Comparison of ENCODE assay signal across 27 mouse cellular contexts in genomic region chr3:39965431-39965830, GRCm38 (mm10).
DNase-seq lines count a peak whose midpoint lies in the region; ATAC-seq and TF ChIP-seq lines count a peak whose summit lies in the region.
"Had no signal": no experiment of that assay in that cellular context is flagged by ENCODE, and none has a peak within 500 bp of the region (broad histone marks: within the 10 kb centered on the region; RNA-seq: fewer than 3 reads in every experiment).

No protein-coding gene starts in this region.

- ATAC-seq in CD4-positive, CD25-positive, alpha-beta regulatory T cell, adult 4 months: no peak
- ATAC-seq: forebrain, embryonic 16.5 days; intestine, postnatal 0 days; liver, embryonic 12.5 days; liver, postnatal 0 days had no signal

- H3K79me3 ChIP-seq in C2C12 (ENCODE audit: low read depth): no peaks in the 10 kb centered on the region

- no peaks in the 10 kb centered on the region for H3K27me3 ChIP-seq in C2C12 (ENCODE audit: control insufficient read depth, insufficient read depth, insufficient read length)
- H3K27me3 ChIP-seq: heart, embryonic 12.5 days; hindbrain, embryonic 13.5 days; limb, embryonic 13.5 days; liver, embryonic 12.5 days; neural tube, embryonic 13.5 days had no signal

- peak; percentile 8 to 40 for DNase-seq in frontal cortex, adult 2 months (ENCODE audit: extremely low spot score in 1 of 2, low spot score in 1 of 2)
- no peak for DNase-seq in frontal cortex, postnatal 14 days (ENCODE audit: low spot score in 2 of 2)
- DNase-seq in left cerebral cortex, adult 18-20 months (ENCODE audit: low spot score in 2 of 2): peak; percentile 3 to 20
- DNase-seq in left cerebral cortex, postnatal 10 days (ENCODE audit: extremely low spot score in 1 of 2, low spot score in 2 of 2): no peak
- DNase-seq in telencephalon, adult 2 months (ENCODE audit: low read depth, low spot score): peak; percentile 29
- DNase-seq: adrenal gland, postnatal 25 days; cerebellum, adult 2 months; cerebellum, postnatal 14 days; heart, adult 2 months; heart, postnatal 4 days; kidney, adult 9 months; kidney, postnatal 10 days; liver, postnatal 0 days; lung, postnatal 36 days; right cerebral cortex, postnatal 14 days; thymus, adult 18-20 months; thymus, postnatal 25 days had no signal

- no peaks in the 10 kb centered on the region for H3K36me3 ChIP-seq in C2C12 (ENCODE audit: control insufficient read depth, insufficient read depth)
- H3K36me3 ChIP-seq: heart, embryonic 12.5 days; hindbrain, embryonic 13.5 days; limb, embryonic 13.5 days; liver, embryonic 12.5 days; neural tube, embryonic 13.5 days had no signal

- no peak for TF ChIP-seq CTCF in C2C12 (IDR thresholded peaks at IDR 0.05; ENCODE audit: control insufficient read depth, insufficient read depth, insufficient read length)

- no peak overlapping the region for H3K4me3 ChIP-seq in C2C12 (ENCODE audit: insufficient read depth, poor library complexity, severe bottlenecking)
- H3K4me3 ChIP-seq: erythroblast, embryonic 14.5 days; heart, adult 2 months; heart, embryonic 12.5 days; hindbrain, embryonic 13.5 days; limb, embryonic 13.5 days; liver, embryonic 12.5 days; neural tube, embryonic 13.5 days had no signal

- no peaks in the 10 kb centered on the region for H3K79me2 ChIP-seq in C2C12 (ENCODE audit: control insufficient read depth, insufficient read depth)

- intact Hi-C loops in left cerebral cortex, postnatal 10 days (cut with DNase I): no loop called here

- H3ac ChIP-seq in C2C12 (ENCODE audit: control insufficient read depth, insufficient read length, low read depth): no peak overlapping the region

TF ChIP-seq in C2C12, 6 proteins besides CTCF, POLR2A, EP300 and RAD21:
- TF ChIP-seq MYOD1 (IDR thresholded peaks at IDR 0.05; ENCODE audit: control insufficient read depth, insufficient read length, low read depth): peak; percentile 44
- TF ChIP-seq USF1 (IDR thresholded peaks at IDR 0.05; ENCODE audit: low read depth): no peak
TF ChIP-seq in C2C12: peak in this region for 1.

Comparison
In these comparisons a context has a peak if more than half of its experiments do, and no peak if none do; other contexts are left out.
1. DNase-seq: peak in frontal cortex, adult 2 months (2 of 2), left cerebral cortex, adult 18-20 months (2 of 2) and telencephalon, adult 2 months (single experiment); none in frontal cortex, postnatal 14 days (0 of 2) and left cerebral cortex, postnatal 10 days (0 of 2).